Mouse (Mus musculus): ENCODE results near the gene Plppr3. TPM values are rescaled to one million over a fixed set of nuclear protein-coding genes. Genes with fewer than 3 reads are reported as not detected.
A peak's percentile ranks its signal among the peaks of the same experiment; 100 is the strongest.

The Plppr3 gene
- polyA plus RNA-seq, 2 experiments, result 3.0 to 7.0 TPM

DNA sequence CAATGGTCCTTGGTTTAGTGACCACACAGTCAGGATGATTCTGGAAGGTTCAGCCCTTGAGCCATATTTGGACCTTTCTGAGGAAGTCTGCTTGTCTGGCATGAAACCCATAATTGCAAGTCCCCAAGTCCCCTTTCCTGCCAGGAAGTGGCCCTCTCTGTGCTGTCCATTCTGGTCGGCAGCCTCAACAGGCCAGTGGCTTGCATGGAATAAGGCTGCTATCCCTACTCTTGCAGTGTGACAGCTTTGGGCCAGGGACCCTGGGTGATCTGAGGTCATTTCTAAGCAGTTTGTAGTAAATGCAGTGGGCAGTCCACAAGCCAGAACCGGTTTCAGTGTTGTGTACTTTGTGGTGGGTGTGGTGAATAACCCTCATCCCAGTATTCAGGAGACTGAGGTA is 36.3 kb downstream of the Plppr3 start:
- ATAC-seq (ENCODE audit: insufficient read depth) (no peak), DNase-seq (ENCODE audit: low read depth in 3 of 3, low spot score in 3 of 3) (no peak)
- Histone ChIP-seq H3K36me3 (replicated peaks; ENCODE audit: control insufficient read depth, insufficient read depth, low read depth) (no peaks in the 10 kb centered on the region), H3K27ac (no peak overlapping the region), H3K9me3 (ENCODE audit: control insufficient read depth, low read length) (no peaks in the 10 kb centered on the region; the same call in 1 of the 2 replicates), H3K27me3 (ENCODE audit: control insufficient read depth, insufficient read depth, low read length) (no peaks in the 10 kb centered on the region), H3K4me3 (ENCODE audit: insufficient read depth in 1 of 2, low read depth in 2 of 2, low read length in 2 of 2) (no peak overlapping the region), H3K4me1 (replicated peaks; ENCODE audit: control insufficient read depth in 2 of 2, insufficient read depth in 2 of 2, low read length in 1 of 2) (peaks cover 0 to 2% of the 10 kb centered on the region in 2 experiments; a peak in 1 of 4 replicates), H3K4me2 (ENCODE audit: low read depth) (no peak overlapping the region), H3K9ac (replicated peaks) (no peak overlapping the region)
- 28% methylated on average over 2 of the region's 2 CpGs for WGBS (ENCODE audit: insufficient replicate concordance)
- TF ChIP-seq EP300 (IDR thresholded peaks at IDR 0.05; ENCODE audit: low read depth), result no peak
- no peak for TF ChIP-seq CTCF (IDR thresholded peaks at IDR 0.05; ENCODE audit: low read depth)

DNA sequence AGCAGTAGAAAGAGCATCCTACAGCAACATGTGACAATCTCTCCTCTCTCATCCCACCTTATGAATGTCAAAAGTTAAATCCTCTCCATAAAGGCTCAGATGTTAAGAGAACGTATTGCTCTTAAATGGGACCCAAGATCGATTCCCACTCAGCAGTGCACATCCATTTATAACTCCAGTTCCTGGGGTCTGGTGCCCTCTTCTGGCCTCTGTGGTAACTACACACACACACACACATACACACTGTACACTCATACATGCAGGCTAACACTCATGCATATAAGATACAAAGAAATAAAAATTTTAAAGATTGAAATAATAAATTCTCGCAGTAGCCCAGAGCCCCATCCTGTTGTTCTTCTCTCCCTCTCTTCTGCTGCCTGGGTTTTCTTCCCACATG is 37.5 kb downstream of the Plppr3 start:
- no peak overlapping the region for H3K4me3 ChIP-seq (ENCODE audit: insufficient read depth in 1 of 2, low read depth in 2 of 2, low read length in 2 of 2)
- no peak overlapping the region for H3K27ac ChIP-seq
- H3K4me1 ChIP-seq (replicated peaks; ENCODE audit: control insufficient read depth in 2 of 2, insufficient read depth in 2 of 2, low read length in 1 of 2), result peaks cover 0 to 2% of the 10 kb centered on the region in 2 experiments; a peak in 1 of 4 replicates
- no peaks in the 10 kb centered on the region for H3K36me3 ChIP-seq (replicated peaks; ENCODE audit: control insufficient read depth, insufficient read depth, low read depth)
- H3K9me3 ChIP-seq (ENCODE audit: control insufficient read depth, low read length), result no peaks in the 10 kb centered on the region; the same call in 1 of the 2 replicates
- no peak overlapping the region for H3K9ac ChIP-seq (replicated peaks)
- no peak overlapping the region for H3K4me2 ChIP-seq (ENCODE audit: low read depth)
- no peak for DNase-seq (ENCODE audit: low read depth in 3 of 3, low spot score in 3 of 3)
- no peaks in the 10 kb centered on the region for H3K27me3 ChIP-seq (ENCODE audit: control insufficient read depth, insufficient read depth, low read length)
- ATAC-seq (ENCODE audit: insufficient read depth), result no peak
- TF ChIP-seq CTCF (IDR thresholded peaks at IDR 0.05; ENCODE audit: low read depth) (peak; percentile 37), EP300 (IDR thresholded peaks at IDR 0.05; ENCODE audit: low read depth) (no peak)
- 76% methylated on average over 3 of the region's 3 CpGs for WGBS (ENCODE audit: insufficient replicate concordance)

- Histone ChIP-seq H3K36me3 (replicated peaks; ENCODE audit: control insufficient read depth, insufficient read depth, low read depth) (no peaks in the 10 kb centered on the region), H3K27ac (no peak overlapping the region), H3K9me3 (ENCODE audit: control insufficient read depth, low read length) (no peaks in the 10 kb centered on the region; the same call in 1 of the 2 replicates), H3K9ac (replicated peaks) (no peak overlapping the region), H3K4me1 (replicated peaks; ENCODE audit: control insufficient read depth in 2 of 2, insufficient read depth in 2 of 2, low read length in 1 of 2) (no peaks in the 10 kb centered on the region; a peak in 1 of 4 replicates), H3K4me2 (ENCODE audit: low read depth) (no peak overlapping the region), H3K4me3 (ENCODE audit: insufficient read depth in 1 of 2, low read depth in 2 of 2, low read length in 2 of 2) (no peak overlapping the region), H3K27me3 (ENCODE audit: control insufficient read depth, insufficient read depth, low read length) (no peaks in the 10 kb centered on the region)
- ATAC-seq (ENCODE audit: insufficient read depth) (no peak), DNase-seq (ENCODE audit: low read depth in 3 of 3, low spot score in 3 of 3) (peak in 2 of 3 experiments; percentile 38 to 43)
- no peak for TF ChIP-seq EP300 (IDR thresholded peaks at IDR 0.05; ENCODE audit: low read depth)
- peak; percentile 96 for TF ChIP-seq CTCF (IDR thresholded peaks at IDR 0.05; ENCODE audit: low read depth)
- 27% methylated on average over 9 of the region's 9 CpGs for WGBS (ENCODE audit: insufficient replicate concordance)
These were observed 39.5 kb downstream of the Plppr3 start for GRCm38 (mm10) chr10:79834769-79835398.

DNA sequence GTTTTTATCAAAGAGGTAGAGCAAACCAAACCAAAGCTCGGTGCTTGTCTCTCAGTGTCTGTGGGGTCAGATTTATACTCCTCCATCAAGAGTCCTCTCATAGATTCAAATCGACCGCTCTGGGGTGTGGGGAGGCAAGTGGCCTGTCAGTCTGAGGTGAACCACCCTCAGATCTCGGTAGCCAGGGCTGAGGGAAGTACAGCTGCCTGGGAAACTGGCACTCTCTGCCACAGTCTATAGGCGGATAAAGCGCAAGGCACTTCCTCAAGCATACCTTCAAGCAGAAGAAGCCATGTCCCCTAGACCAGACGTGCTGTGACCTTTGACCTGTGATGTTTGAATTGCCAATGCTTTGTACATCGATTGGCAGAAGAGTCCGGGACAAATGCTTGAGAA is 41.6 kb downstream of the Plppr3 start:
- DNase-seq (ENCODE audit: low read depth in 3 of 3, low spot score in 3 of 3) (no peak), ATAC-seq (ENCODE audit: insufficient read depth) (no peak)
- TF ChIP-seq CTCF (IDR thresholded peaks at IDR 0.05; ENCODE audit: low read depth) (no peak), EP300 (IDR thresholded peaks at IDR 0.05; ENCODE audit: low read depth) (no peak)
- Histone ChIP-seq H3K4me1 (replicated peaks; ENCODE audit: control insufficient read depth in 2 of 2, insufficient read depth in 2 of 2, low read length in 1 of 2) (no peaks in the 10 kb centered on the region), H3K9ac (replicated peaks) (no peak overlapping the region), H3K36me3 (replicated peaks; ENCODE audit: control insufficient read depth, insufficient read depth, low read depth) (no peaks in the 10 kb centered on the region), H3K27me3 (ENCODE audit: control insufficient read depth, insufficient read depth, low read length) (no peaks in the 10 kb centered on the region), H3K27ac (no peak overlapping the region), H3K4me3 (ENCODE audit: insufficient read depth in 1 of 2, low read depth in 2 of 2, low read length in 2 of 2) (no peak overlapping the region), H3K9me3 (ENCODE audit: control insufficient read depth, low read length) (no peaks in the 10 kb centered on the region; the same call in 1 of the 2 replicates), H3K4me2 (ENCODE audit: low read depth) (no peak overlapping the region)
- 54% methylated on average over 9 of the region's 9 CpGs for WGBS (ENCODE audit: insufficient replicate concordance)

- WGBS (ENCODE audit: insufficient replicate concordance), result 62% methylated on average over 7 of the region's 7 CpGs
- TF ChIP-seq CTCF (IDR thresholded peaks at IDR 0.05; ENCODE audit: low read depth) (no peak), EP300 (IDR thresholded peaks at IDR 0.05; ENCODE audit: low read depth) (no peak)
These were observed 42.2 kb downstream of the Plppr3 start for GRCm38 (mm10) chr10:79832026-79832785.

More at GRCm38 (mm10) chr10:79832026-79832785, 42.2 kb downstream of the Plppr3 start:
- Histone ChIP-seq H3K9me3 (ENCODE audit: control insufficient read depth, low read length) (no peaks in the 10 kb centered on the region; the same call in 1 of the 2 replicates), H3K36me3 (replicated peaks; ENCODE audit: control insufficient read depth, insufficient read depth, low read depth) (no peaks in the 10 kb centered on the region), H3K4me3 (ENCODE audit: insufficient read depth in 1 of 2, low read depth in 2 of 2, low read length in 2 of 2) (no peak overlapping the region), H3K27ac (no peak overlapping the region), H3K9ac (replicated peaks) (no peak overlapping the region), H3K27me3 (ENCODE audit: control insufficient read depth, insufficient read depth, low read length) (no peaks in the 10 kb centered on the region), H3K4me2 (ENCODE audit: low read depth) (no peak overlapping the region), H3K4me1 (replicated peaks; ENCODE audit: control insufficient read depth in 2 of 2, insufficient read depth in 2 of 2, low read length in 1 of 2) (no peaks in the 10 kb centered on the region)
- DNase-seq (ENCODE audit: low read depth in 3 of 3, low spot score in 3 of 3) (no peak), ATAC-seq (ENCODE audit: insufficient read depth) (no peak)
